Mouse (Mus musculus) large intestine, adult 2 months (tissue): Measurements from ENCODE around the gene Lep. TPM values are rescaled to one million over a fixed set of nuclear protein-coding genes. Genes with fewer than 3 reads are reported as not detected.

Experiments used
- DNase-seq: peaks from one replicate; pipeline ENCODE4 v3.0.0-alpha.2; 2012; ENCODE audit warnings: low read depth, low spot score
- WGBS: fragments of 180-500 bp; shearing (Covaris S2); methylation state at CpG from one replicate; pipeline ENCODE4 v1.1.7; 2018; 5-methylcytosine and 5-hydroxymethylcytosine counted together
- polyA plus RNA-seq: library from polyadenylated mRNA; depleted of rRNA; stranded (reverse); fragments of >200 nt; gene quantifications from 2 replicates; pipeline ENCODE4 v1.2.3, GENCODE M21; 2012

The Lep gene
- polyA plus RNA-seq, 1 experiment: 2.8 TPM

GRCm38 (mm10) chr6:29036698-29037097 lies 23.3 kb upstream of the Lep start:
- no peak for DNase-seq
- WGBS: 44% methylated on average over 4 of the region's 4 CpGs

GRCm38 (mm10) chr6:29040266-29040665 lies 19.8 kb upstream of the Lep start:
- 67% methylated on average over 2 of the region's 2 CpGs for WGBS
- DNase-seq: no peak

GRCm38 (mm10) chr6:29044029-29044428 lies 16.0 kb upstream of the Lep start:
- DNase-seq: no peak

- DNase-seq: no peak
- WGBS: 48% methylated on average over 5 of the region's 5 CpGs
Measured at GRCm38 (mm10) chr6:29049926-29050325, 10.1 kb upstream of the Lep start.

GRCm38 (mm10) chr6:29052188-29052587 lies 7.8 kb upstream of the Lep start:
- WGBS: 65% methylated on average over 9 of the region's 9 CpGs
- no peak for DNase-seq

GRCm38 (mm10) chr6:29053181-29053580 lies 6.8 kb upstream of the Lep start:
- WGBS: 75% methylated on average over 7 of the region's 7 CpGs
- no peak for DNase-seq

- WGBS: 87% methylated on average over 7 of the region's 7 CpGs
- DNase-seq: no peak
Measured at GRCm38 (mm10) chr6:29056377-29056776, 3.6 kb upstream of the Lep start.

- no peak for DNase-seq
Measured at GRCm38 (mm10) chr6:29066389-29066790, 6.4 kb downstream of the Lep start.

GRCm38 (mm10) chr6:29072258-29072657 lies 12.2 kb downstream of the Lep start:
- no peak for DNase-seq
- WGBS: 78% methylated on average over 4 of the region's 4 CpGs

More at GRCm38 (mm10) chr6:29066389-29066790, 6.4 kb downstream of the Lep start:
- WGBS: 27% methylated on average over 8 of the region's 8 CpGs

- WGBS: 38% methylated on average over 11 of the region's 11 CpGs
- no peak for DNase-seq
Measured at GRCm38 (mm10) chr6:29073462-29074132, 13.6 kb downstream of the Lep start.

GRCm38 (mm10) chr6:29074133-29074469 lies 14.1 kb downstream of the Lep start:
- no peak for DNase-seq

GRCm38 (mm10) chr6:29079291-29079690 lies 19.3 kb downstream of the Lep start:
- 61% methylated on average over 4 of the region's 4 CpGs for WGBS
- no peak for DNase-seq

- no peak for DNase-seq
- 67% methylated on average over 10 of the region's 10 CpGs for WGBS
Measured at GRCm38 (mm10) chr6:29081826-29082363, 21.9 kb downstream of the Lep start.

- no peak for DNase-seq
- WGBS: 42% methylated on average over 9 of the region's 9 CpGs
Measured at GRCm38 (mm10) chr6:29082776-29083354, 22.8 kb downstream of the Lep start.

- DNase-seq: no peak
- WGBS: 74% methylated on average over 7 of the region's 7 CpGs
Measured at GRCm38 (mm10) chr6:29084401-29084800, 24.4 kb downstream of the Lep start.

- WGBS: 60% methylated on average over 7 of the region's 7 CpGs
- no peak for DNase-seq
Measured at GRCm38 (mm10) chr6:29087921-29088709, 28.1 kb downstream of the Lep start.

- WGBS: 82% methylated on average over 7 of the region's 7 CpGs
Measured at GRCm38 (mm10) chr6:29092234-29092633, 32.2 kb downstream of the Lep start.

GRCm38 (mm10) chr6:29092904-29093303 lies 32.9 kb downstream of the Lep start:
- DNase-seq: no peak
- WGBS: 61% methylated on average over 11 of the region's 11 CpGs

More at GRCm38 (mm10) chr6:29092234-29092633, 32.2 kb downstream of the Lep start:
- DNase-seq: no peak

GRCm38 (mm10) chr6:29099536-29100170 lies 39.6 kb downstream of the Lep start:
- WGBS: 53% methylated on average over 14 of the region's 14 CpGs
- no peak for DNase-seq

- WGBS: 39% methylated on average over 3 of the region's 3 CpGs
- no peak for DNase-seq
Measured at GRCm38 (mm10) chr6:29100423-29100822, 40.4 kb downstream of the Lep start.
